Mouse (Mus musculus) liver, postnatal 0 days (tissue): Measurements from ENCODE around the gene Lars2.

ENCODE experiments used
- CTCF ChIP-seq: sonication (generic); IDR thresholded peaks from 2 replicates; pipeline ENCODE4 v1.5.1; 2016; ENCODE audit warnings: antibody characterized with exemption, low read depth
- EP300 ChIP-seq: IDR thresholded peaks from 2 replicates; pipeline ENCODE4 v1.6.1; 2016; ENCODE audit warnings: antibody characterized with exemption, low read depth, mild to moderate bottlenecking

DNA sequence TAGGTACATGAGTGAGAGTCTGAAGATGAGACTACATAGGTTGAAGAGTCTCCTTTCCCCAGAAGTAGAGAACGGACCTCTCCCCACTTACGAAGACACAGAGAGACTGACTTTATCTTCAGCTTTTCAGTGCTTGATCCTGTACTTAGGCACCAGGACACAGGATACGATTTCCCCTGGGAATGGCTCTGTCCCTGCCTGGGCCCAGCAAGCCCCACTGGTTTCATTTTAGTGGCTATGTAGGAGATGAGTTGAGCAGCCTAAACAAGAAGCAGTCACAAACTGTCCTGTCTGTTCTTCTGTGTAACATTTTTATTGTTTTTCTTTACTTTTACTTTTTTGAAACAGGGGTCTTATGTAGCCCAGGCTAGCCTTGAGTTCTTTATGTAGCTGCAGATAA, 118.1 kb downstream of the Lars2 start:
- no peak for TF ChIP-seq CTCF
- no peak for TF ChIP-seq EP300
